Mouse (Mus musculus): Measurements from ENCODE around the gene Fah. TPM values are rescaled to one million over a fixed set of nuclear protein-coding genes. Genes with fewer than 3 reads are reported as not detected.

The Fah gene
- polyA plus RNA-seq, 1 experiment = not detected

DNA sequence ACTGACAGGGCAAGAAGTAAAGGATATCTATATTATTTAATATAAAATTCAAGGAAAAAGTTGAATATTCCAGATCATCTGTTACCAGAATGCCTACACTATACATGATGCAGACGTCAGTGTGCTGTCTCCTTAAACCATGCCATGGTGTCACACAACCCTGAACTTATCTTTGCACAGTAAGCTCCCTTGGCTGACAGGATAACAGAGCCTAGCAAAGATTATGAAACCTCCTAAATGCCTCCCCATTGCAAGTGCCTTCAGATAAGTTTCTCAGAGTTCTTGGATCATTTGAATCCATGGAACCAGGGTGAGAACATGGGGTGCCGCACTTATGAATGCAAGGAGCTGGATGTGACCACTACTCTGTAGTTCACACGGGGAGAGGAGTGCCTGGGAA, 25.4 kb upstream of the Fah start:
- TF ChIP-seq CTCF (IDR thresholded peaks at IDR 0.05; ENCODE audit: insufficient read depth, low read depth, low read length) = no peak
- Histone ChIP-seq H3K27ac (ENCODE audit: insufficient read depth, low read depth, low read length) (no peak overlapping the region), H3K4me1 (ENCODE audit: control insufficient read depth, insufficient read depth, low read length) (no peaks in the 10 kb centered on the region), H3K4me3 (ENCODE audit: insufficient read depth, low read depth, low read length) (no peak overlapping the region)
- 93% methylated on average over 3 of the region's 3 CpGs for WGBS

DNA sequence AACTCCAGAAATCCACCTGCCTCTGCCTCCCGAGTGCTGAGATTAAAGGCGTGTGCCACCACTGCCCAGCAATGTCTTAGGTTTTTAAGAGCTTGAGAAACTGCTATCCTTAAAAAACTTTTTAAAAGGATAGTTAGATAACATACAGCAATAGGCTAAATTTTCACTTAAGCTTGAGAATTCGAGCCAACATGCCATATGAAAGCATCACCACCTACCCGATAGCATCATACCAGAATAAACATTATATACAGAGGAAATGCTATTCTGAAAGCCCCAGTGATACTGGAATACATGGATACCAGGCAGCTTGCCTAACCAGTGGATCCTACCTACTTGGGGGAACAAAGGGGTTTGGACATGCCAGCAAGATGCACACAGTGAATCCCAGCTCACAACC, 17.2 kb upstream of the Fah start:
- TF ChIP-seq POLR2A (IDR thresholded peaks at IDR 0.05; ENCODE audit: insufficient read depth, low read depth, low read length) (no peak), CTCF (IDR thresholded peaks at IDR 0.05; ENCODE audit: insufficient read depth, low read depth, low read length) (no peak)
- H3K4me1 ChIP-seq (ENCODE audit: control insufficient read depth, insufficient read depth, low read length) = no peaks in the 10 kb centered on the region
- WGBS = 97% methylated on average over 4 of the region's 4 CpGs

DNA sequence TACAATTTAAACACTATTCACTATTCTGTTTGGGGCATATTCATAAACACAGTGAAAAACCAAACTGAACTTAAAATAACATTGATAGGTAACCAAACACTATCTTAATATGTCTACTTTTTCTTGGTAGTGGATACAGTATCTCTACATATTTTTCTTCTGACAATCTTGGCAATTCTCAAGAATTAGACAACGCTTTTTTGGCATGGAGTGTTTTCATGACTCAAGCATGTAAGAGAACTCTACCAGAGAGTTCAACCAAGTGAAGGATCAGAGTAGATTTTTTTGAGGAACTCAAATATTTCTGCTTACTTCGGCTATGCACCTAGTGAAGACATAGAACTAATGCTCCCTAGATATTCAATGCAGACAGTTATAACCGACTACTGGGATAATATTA, 14.4 kb upstream of the Fah start:
- 95% methylated on average over 3 of the region's 3 CpGs for WGBS
- TF ChIP-seq CTCF (IDR thresholded peaks at IDR 0.05; ENCODE audit: insufficient read depth, low read depth, low read length) (no peak), POLR2A (IDR thresholded peaks at IDR 0.05; ENCODE audit: insufficient read depth, low read depth, low read length) (no peak)
- H3K27ac ChIP-seq (ENCODE audit: insufficient read depth, low read depth, low read length) = no peak overlapping the region
- no peaks in the 10 kb centered on the region for H3K4me1 ChIP-seq (ENCODE audit: control insufficient read depth, insufficient read depth, low read length)
- no peak overlapping the region for H3K4me3 ChIP-seq (ENCODE audit: insufficient read depth, low read depth, low read length)

More for the DNA sequence above, 17.2 kb upstream of the Fah start:
- no peak overlapping the region for H3K27ac ChIP-seq (ENCODE audit: insufficient read depth, low read depth, low read length)
- no peak overlapping the region for H3K4me3 ChIP-seq (ENCODE audit: insufficient read depth, low read depth, low read length)

DNA sequence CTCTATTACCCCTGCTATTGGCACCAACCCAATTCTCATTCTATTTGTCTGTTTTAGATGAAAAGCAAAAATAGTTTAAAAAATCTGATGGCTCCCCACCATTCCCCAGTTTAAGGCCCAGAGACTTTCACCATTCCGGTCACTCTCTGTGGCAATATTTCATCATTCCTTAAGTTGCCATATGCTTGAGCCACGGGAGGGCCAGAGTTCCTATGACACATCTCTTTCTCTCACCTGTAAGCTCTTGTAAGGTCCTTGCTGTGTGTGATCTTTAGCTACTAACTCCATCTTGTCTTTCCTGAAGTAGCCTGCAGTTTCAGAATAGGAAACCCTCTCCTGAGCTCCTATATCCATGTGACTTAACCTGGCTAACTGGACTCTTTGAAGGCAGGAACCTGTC, 12.4 kb upstream of the Fah start:
- Histone ChIP-seq H3K4me1 (ENCODE audit: control insufficient read depth, insufficient read depth, low read length) (no peaks in the 10 kb centered on the region), H3K4me3 (ENCODE audit: insufficient read depth, low read depth, low read length) (no peak overlapping the region), H3K27ac (ENCODE audit: insufficient read depth, low read depth, low read length) (no peak overlapping the region)
- TF ChIP-seq POLR2A (IDR thresholded peaks at IDR 0.05; ENCODE audit: insufficient read depth, low read depth, low read length) (no peak), CTCF (IDR thresholded peaks at IDR 0.05; ENCODE audit: insufficient read depth, low read depth, low read length) (no peak)
- 96% methylated on average over 2 of the region's 2 CpGs for WGBS

DNA sequence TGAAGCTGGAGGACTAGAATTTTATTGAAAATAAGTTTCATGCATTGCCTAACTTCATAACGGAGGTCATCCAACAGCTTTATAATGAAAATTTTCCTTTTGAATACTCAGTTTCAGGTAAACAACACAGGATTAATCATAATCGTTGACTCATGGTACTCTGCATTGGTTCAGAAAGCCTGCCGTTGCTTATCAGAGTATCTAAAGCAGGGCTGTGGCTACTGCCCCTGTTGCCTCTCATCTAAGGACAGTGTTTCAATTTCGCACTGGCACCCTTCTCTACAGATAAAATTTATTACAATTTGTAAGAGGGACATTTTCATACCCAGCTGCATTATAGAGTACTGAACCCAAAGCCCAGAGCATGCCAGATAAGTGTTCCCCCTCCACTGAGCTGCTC, 5.9 kb upstream of the Fah start:
- H3K27ac ChIP-seq (ENCODE audit: insufficient read depth, low read depth, low read length) = no peak overlapping the region
- TF ChIP-seq POLR2A (IDR thresholded peaks at IDR 0.05; ENCODE audit: insufficient read depth, low read depth, low read length) = no peak
- TF ChIP-seq CTCF (IDR thresholded peaks at IDR 0.05; ENCODE audit: insufficient read depth, low read depth, low read length) = no peak
- no peak overlapping the region for H3K4me3 ChIP-seq (ENCODE audit: insufficient read depth, low read depth, low read length)
- WGBS = 93% methylated on average over 4 of the region's 4 CpGs
- no peaks in the 10 kb centered on the region for H3K4me1 ChIP-seq (ENCODE audit: control insufficient read depth, insufficient read depth, low read length)

DNA sequence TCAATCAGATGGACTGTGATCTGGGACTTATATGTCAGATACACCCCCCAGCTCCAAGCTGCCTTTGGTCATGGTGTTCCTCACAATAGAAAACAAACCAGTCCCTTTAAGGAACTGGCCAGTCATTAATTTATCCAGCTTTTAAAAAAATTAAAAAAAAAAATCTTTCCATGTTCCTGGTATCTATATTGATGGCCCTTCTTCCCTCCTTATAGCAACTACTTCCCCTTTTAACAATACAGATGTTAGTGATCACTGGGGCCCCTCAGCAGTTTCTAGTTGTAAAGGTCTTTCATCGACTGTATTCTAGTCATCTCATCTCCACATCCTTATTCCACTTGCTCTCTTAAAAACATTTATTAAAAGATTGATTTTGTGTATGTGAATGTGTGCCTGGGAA, 5.1 kb upstream of the Fah start:
- no peaks in the 10 kb centered on the region for H3K4me1 ChIP-seq (ENCODE audit: control insufficient read depth, insufficient read depth, low read length)
- no peak overlapping the region for H3K27ac ChIP-seq (ENCODE audit: insufficient read depth, low read depth, low read length)
- H3K4me3 ChIP-seq (ENCODE audit: insufficient read depth, low read depth, low read length) = no peak overlapping the region
- no peak for TF ChIP-seq POLR2A (IDR thresholded peaks at IDR 0.05; ENCODE audit: insufficient read depth, low read depth, low read length)
- TF ChIP-seq CTCF (IDR thresholded peaks at IDR 0.05; ENCODE audit: insufficient read depth, low read depth, low read length) = no peak
- 100% methylated on average over 1 of the region's 1 CpGs for WGBS

DNA sequence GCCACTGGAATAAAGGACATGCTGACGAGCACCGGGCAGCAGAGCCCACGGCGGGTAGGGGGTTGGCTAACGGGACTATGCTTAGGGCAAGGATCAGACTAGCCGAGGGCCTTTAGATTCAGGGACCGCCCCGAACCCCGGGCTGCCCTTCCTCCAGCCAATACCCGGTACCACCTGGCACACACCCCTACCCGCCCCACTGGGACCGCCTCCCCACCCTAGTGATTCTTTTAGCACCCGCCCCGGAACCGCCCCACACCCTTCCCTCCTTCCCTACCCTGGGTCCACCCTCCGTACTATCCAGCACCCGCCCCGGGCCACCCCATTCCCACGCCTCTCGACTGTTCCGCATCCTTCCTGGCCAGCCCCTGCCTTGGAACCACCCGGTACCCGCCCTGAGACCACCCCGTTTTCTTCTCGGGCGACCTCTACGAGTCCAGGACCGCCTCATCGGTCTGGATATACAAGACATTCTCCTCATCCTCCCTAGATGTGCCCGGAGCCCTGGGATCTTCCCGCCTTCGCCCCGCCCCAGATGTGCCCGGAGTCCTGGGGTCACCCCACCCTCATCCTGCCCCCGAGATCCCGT, 724 bp downstream of the Fah start:
- H3K4me1 ChIP-seq (ENCODE audit: control insufficient read depth, insufficient read depth, low read length) = peaks cover 9% of the 10 kb centered on the region; the same call in 1 of the 2 replicates
- under 1% methylated on average over 35 of the region's 36 CpGs for WGBS
- H3K27ac ChIP-seq (ENCODE audit: insufficient read depth, low read depth, low read length) = no peak overlapping the region
- H3K4me3 ChIP-seq (ENCODE audit: insufficient read depth, low read depth, low read length) = peak overlapping the region; percentile 72
- TF ChIP-seq POLR2A (IDR thresholded peaks at IDR 0.05; ENCODE audit: insufficient read depth, low read depth, low read length) (no peak), CTCF (IDR thresholded peaks at IDR 0.05; ENCODE audit: insufficient read depth, low read depth, low read length) (no peak)

DNA sequence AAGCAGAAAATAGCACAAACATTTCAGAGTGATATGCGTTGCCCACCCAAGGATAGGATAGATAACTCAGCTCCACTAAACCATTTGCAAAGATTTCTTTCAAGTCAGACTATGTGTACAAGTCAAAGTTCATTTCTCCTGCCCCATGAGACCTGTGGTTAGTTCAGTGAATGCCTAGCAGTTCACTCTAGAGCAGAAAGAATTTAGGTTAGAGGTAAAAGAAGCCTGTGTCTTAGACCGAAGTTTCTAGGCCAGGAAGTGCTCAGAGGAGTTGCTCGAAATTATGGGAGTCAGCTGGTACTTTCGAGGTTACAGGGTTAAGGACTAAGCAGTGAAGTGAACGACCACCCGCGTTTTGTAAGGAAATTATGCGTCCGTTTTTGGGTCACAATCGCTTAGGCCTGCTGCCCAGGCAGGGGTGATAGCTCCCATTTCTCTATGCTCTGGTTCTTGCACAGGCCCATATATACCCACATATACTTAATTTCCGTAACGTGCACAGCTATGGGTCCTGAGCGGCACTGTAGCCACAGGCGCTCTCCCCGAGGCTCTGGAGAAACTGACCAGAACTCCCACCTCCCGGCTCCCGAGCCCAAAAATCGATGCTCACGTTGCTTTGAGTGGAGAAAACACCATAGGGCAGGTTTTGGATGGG, 1.4 kb downstream of the Fah start:
- 11% methylated on average over 19 of the region's 19 CpGs for WGBS
- H3K4me3 ChIP-seq (ENCODE audit: insufficient read depth, low read depth, low read length) = peak overlapping the region; percentile 72
- TF ChIP-seq CTCF (IDR thresholded peaks at IDR 0.05; ENCODE audit: insufficient read depth, low read depth, low read length) (no peak), POLR2A (IDR thresholded peaks at IDR 0.05; ENCODE audit: insufficient read depth, low read depth, low read length) (no peak)
- H3K27ac ChIP-seq (ENCODE audit: insufficient read depth, low read depth, low read length) = no peak overlapping the region
- H3K4me1 ChIP-seq (ENCODE audit: control insufficient read depth, insufficient read depth, low read length) = peaks cover 9% of the 10 kb centered on the region; the same call in 1 of the 2 replicates

DNA sequence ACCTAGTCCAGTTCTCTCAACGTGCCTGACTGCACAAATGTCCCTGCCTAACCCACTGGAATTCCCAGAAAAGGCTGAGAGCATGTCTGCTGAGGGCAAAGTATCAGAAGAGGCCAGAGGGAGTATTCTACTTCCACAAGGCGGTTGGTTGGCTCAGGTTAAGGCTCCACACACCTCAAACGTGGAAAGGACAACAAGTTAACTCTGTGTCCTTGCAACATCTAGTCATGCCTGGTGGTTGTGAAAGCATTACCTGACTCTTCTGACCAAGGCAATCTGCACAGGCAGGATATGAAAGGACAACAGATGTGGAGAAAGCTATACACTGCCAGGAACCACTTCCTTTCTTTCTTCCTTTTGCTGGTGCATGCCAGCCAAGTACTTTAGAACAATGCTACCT, 2.0 kb downstream of the Fah start:
- H3K4me3 ChIP-seq (ENCODE audit: insufficient read depth, low read depth, low read length) = no peak overlapping the region
- no peak overlapping the region for H3K27ac ChIP-seq (ENCODE audit: insufficient read depth, low read depth, low read length)
- 81% methylated on average over 3 of the region's 3 CpGs for WGBS

More for the DNA sequence above, 2.0 kb downstream of the Fah start:
- H3K4me1 ChIP-seq (ENCODE audit: control insufficient read depth, insufficient read depth, low read length) = peaks cover 9% of the 10 kb centered on the region; the same call in 1 of the 2 replicates
- TF ChIP-seq CTCF (IDR thresholded peaks at IDR 0.05; ENCODE audit: insufficient read depth, low read depth, low read length) (no peak), POLR2A (IDR thresholded peaks at IDR 0.05; ENCODE audit: insufficient read depth, low read depth, low read length) (no peak)

All from olfactory bulb, adult 2 months (tissue).